Mouse (Mus musculus) hindbrain, embryonic 13.5 days (tissue): ENCODE measurements at regions not wholly inside any gene's neighbourhood (a gene's known extent, or its start where the extent isn't known, plus 50 kb on each side); places are given as distances from the start of the nearest gene placed in this dataset.
A peak's percentile ranks its signal among the peaks of the same experiment; 100 is the strongest.

Source experiments
- ATAC-seq: fragments of 200-750 bp; cut with Nextera tagmentation; 2 replicates; pipeline ENCODE4 v1.8.0; 2017; ENCODE audit warnings: moderate TSS enrichment; ENCODE audit not compliant: low FRiP score
- H3K27ac ChIP-seq: fragments of 300-500 bp; sonication (generic); 2 replicates; pipeline ENCODE4 v1.5.1; 2015; ENCODE audit warnings: inconsistent platforms, mild to moderate bottlenecking, moderate library complexity
- H3K27me3 ChIP-seq: fragments of 300-500 bp; sonication (generic); 2 replicates; pipeline ENCODE4 v1.6.1; 2015; ENCODE audit warnings: mild to moderate bottlenecking, inconsistent platforms
- H3K36me3 ChIP-seq: fragments of 300-500 bp; sonication (generic); 2 replicates; pipeline ENCODE4 v1.6.1; 2015; ENCODE audit warnings: mild to moderate bottlenecking, inconsistent platforms
- H3K4me1 ChIP-seq: fragments of 300-500 bp; sonication (generic); replicated peaks from 2 replicates; pipeline ENCODE4 v1.6.1; 2015; ENCODE audit warnings: inconsistent platforms
- H3K4me2 ChIP-seq: fragments of 300-500 bp; sonication (generic); 2 replicates; pipeline ENCODE4 v1.6.1; 2015; ENCODE audit warnings: inconsistent platforms, mild to moderate bottlenecking, moderate library complexity
- H3K4me3 ChIP-seq: fragments of 300-500 bp; sonication (generic); 2 replicates; pipeline ENCODE4 v1.5.1; 2015; ENCODE audit warnings: mild to moderate bottlenecking, inconsistent platforms
- H3K9ac ChIP-seq: fragments of 300-500 bp; sonication (generic); 2 replicates; pipeline ENCODE4 v1.6.1; 2015; ENCODE audit warnings: mild to moderate bottlenecking, inconsistent platforms
- H3K9me3 ChIP-seq: fragments of 300-500 bp; sonication (generic); 2 replicates; pipeline ENCODE4 v1.6.1; 2016; ENCODE audit warnings: inconsistent platforms
- WGBS: fragments of 180-500 bp; shearing (Covaris S2); methylation state at CpG from one replicate; pipeline ENCODE4 v1.1.7; 2015; 5-methylcytosine and 5-hydroxymethylcytosine counted together

- Histone ChIP-seq H3K27me3 (no peaks in the 10 kb centered on the region), H3K4me3 (no peak overlapping the region), H3K9ac (no peak overlapping the region), H3K36me3 (no peaks in the 10 kb centered on the region), H3K4me2 (no peak overlapping the region), H3K9me3 (no peaks in the 10 kb centered on the region), H3K27ac (no peak overlapping the region), H3K4me1 (no peaks in the 10 kb centered on the region; the same call in 1 of the 2 replicates)
- no peak for ATAC-seq
- 90% methylated on average over 4 of the region's 4 CpGs for WGBS
Measured at GRCm38 (mm10) chr6:135473146-135473545, 110.8 kb downstream of the Emp1 start.

- no peaks in the 10 kb centered on the region for H3K9me3 ChIP-seq
- H3K36me3 ChIP-seq, result no peaks in the 10 kb centered on the region
- ATAC-seq, result no peak
- no peaks in the 10 kb centered on the region for H3K27me3 ChIP-seq
- no peak overlapping the region for H3K4me3 ChIP-seq
- H3K9ac ChIP-seq, result no peak overlapping the region
- no peak overlapping the region for H3K4me2 ChIP-seq
- no peaks in the 10 kb centered on the region for H3K4me1 ChIP-seq
- H3K27ac ChIP-seq, result no peak overlapping the region
- WGBS, result 53% methylated on average over 2 of the region's 2 CpGs
Measured at GRCm38 (mm10) chr6:135488795-135489194, 126.5 kb downstream of the Emp1 start.

- H3K27ac ChIP-seq, result no peak overlapping the region
Measured at GRCm38 (mm10) chr6:135493983-135494382, 131.6 kb downstream of the Emp1 start.

GRCm38 (mm10) chr6:135495841-135496240, 133.5 kb downstream of the Emp1 start:
- H3K27ac ChIP-seq, result no peak overlapping the region
- no peaks in the 10 kb centered on the region for H3K36me3 ChIP-seq
- ATAC-seq, result no peak
- no peaks in the 10 kb centered on the region for H3K27me3 ChIP-seq
- WGBS, result 66% methylated on average over 2 of the region's 2 CpGs
- H3K9ac ChIP-seq, result no peak overlapping the region
- H3K9me3 ChIP-seq, result no peaks in the 10 kb centered on the region
- H3K4me3 ChIP-seq, result no peak overlapping the region
- H3K4me2 ChIP-seq, result no peak overlapping the region
- no peaks in the 10 kb centered on the region for H3K4me1 ChIP-seq

More at GRCm38 (mm10) chr6:135493983-135494382, 131.6 kb downstream of the Emp1 start:
- H3K27me3 ChIP-seq, result no peaks in the 10 kb centered on the region
- ATAC-seq, result no peak
- H3K9me3 ChIP-seq, result no peaks in the 10 kb centered on the region
- no peaks in the 10 kb centered on the region for H3K4me1 ChIP-seq
- H3K4me2 ChIP-seq, result no peak overlapping the region
- no peak overlapping the region for H3K9ac ChIP-seq
- WGBS, result 89% methylated on average over 1 of the region's 1 CpGs
- H3K4me3 ChIP-seq, result no peak overlapping the region
- no peaks in the 10 kb centered on the region for H3K36me3 ChIP-seq

- no peak overlapping the region for H3K4me2 ChIP-seq
- no peaks in the 10 kb centered on the region for H3K4me1 ChIP-seq
- WGBS, result 91% methylated on average over 6 of the region's 6 CpGs
- ATAC-seq, result no peak
- no peak overlapping the region for H3K27ac ChIP-seq
- H3K9me3 ChIP-seq, result no peaks in the 10 kb centered on the region
- no peaks in the 10 kb centered on the region for H3K36me3 ChIP-seq
- H3K4me3 ChIP-seq, result no peak overlapping the region
- no peaks in the 10 kb centered on the region for H3K27me3 ChIP-seq
- no peak overlapping the region for H3K9ac ChIP-seq
Measured at GRCm38 (mm10) chr6:135498592-135498991, 136.2 kb downstream of the Emp1 start.

- Histone ChIP-seq H3K27ac (no peak overlapping the region), H3K4me1 (no peaks in the 10 kb centered on the region), H3K9me3 (no peaks in the 10 kb centered on the region), H3K4me3 (no peak overlapping the region), H3K27me3 (no peaks in the 10 kb centered on the region), H3K4me2 (no peak overlapping the region), H3K9ac (no peak overlapping the region), H3K36me3 (no peaks in the 10 kb centered on the region)
- WGBS, result 79% methylated on average over 3 of the region's 3 CpGs
- no peak for ATAC-seq
Measured at GRCm38 (mm10) chr6:135500381-135500780, 138.0 kb downstream of the Emp1 start.

- no peak overlapping the region for H3K4me3 ChIP-seq
- WGBS, result 82% methylated on average over 6 of the region's 6 CpGs
Measured at GRCm38 (mm10) chr6:135501791-135502190, 139.4 kb downstream of the Emp1 start.

GRCm38 (mm10) chr6:135502405-135502804, 140.1 kb downstream of the Emp1 start:
- Histone ChIP-seq H3K9me3 (no peaks in the 10 kb centered on the region), H3K9ac (no peak overlapping the region), H3K4me1 (no peaks in the 10 kb centered on the region), H3K4me3 (no peak overlapping the region), H3K27me3 (no peaks in the 10 kb centered on the region), H3K4me2 (no peak overlapping the region), H3K36me3 (no peaks in the 10 kb centered on the region), H3K27ac (no peak overlapping the region)
- ATAC-seq, result no peak
- WGBS, result 80% methylated on average over 8 of the region's 8 CpGs

More at GRCm38 (mm10) chr6:135501791-135502190, 139.4 kb downstream of the Emp1 start:
- Histone ChIP-seq H3K36me3 (no peaks in the 10 kb centered on the region), H3K9me3 (no peaks in the 10 kb centered on the region), H3K4me2 (no peak overlapping the region), H3K27me3 (no peaks in the 10 kb centered on the region), H3K4me1 (no peaks in the 10 kb centered on the region), H3K9ac (no peak overlapping the region), H3K27ac (no peak overlapping the region)
- no peak for ATAC-seq

- Histone ChIP-seq H3K4me3 (no peak overlapping the region), H3K27ac (no peak overlapping the region), H3K27me3 (peaks cover 2% of the 10 kb centered on the region; the same call in 1 of the 2 replicates), H3K4me1 (peaks cover 6% of the 10 kb centered on the region; the same call in 1 of the 2 replicates), H3K36me3 (no peaks in the 10 kb centered on the region), H3K9me3 (no peaks in the 10 kb centered on the region), H3K9ac (no peak overlapping the region), H3K4me2 (no peak overlapping the region)
- no peak for ATAC-seq
- WGBS, result 57% methylated on average over 4 of the region's 4 CpGs
Measured at GRCm38 (mm10) chr6:135518710-135519437, 156.5 kb downstream of the Emp1 start.

- Histone ChIP-seq H3K36me3 (no peaks in the 10 kb centered on the region), H3K9me3 (no peaks in the 10 kb centered on the region), H3K27me3 (peaks cover 2% of the 10 kb centered on the region; the same call in 1 of the 2 replicates), H3K4me2 (no peak overlapping the region), H3K4me1 (peaks cover 6% of the 10 kb centered on the region; the same call in 1 of the 2 replicates), H3K27ac (no peak overlapping the region), H3K9ac (no peak overlapping the region), H3K4me3 (no peak overlapping the region)
- WGBS, result 55% methylated on average over 2 of the region's 2 CpGs
- ATAC-seq, result no peak
Measured at GRCm38 (mm10) chr6:135519438-135519803, 157.1 kb downstream of the Emp1 start.

GRCm38 (mm10) chr6:135520868-135521267, 158.5 kb downstream of the Emp1 start:
- H3K27me3 ChIP-seq, result peaks cover 2% of the 10 kb centered on the region; the same call in 1 of the 2 replicates
- no peaks in the 10 kb centered on the region for H3K9me3 ChIP-seq
- no peak overlapping the region for H3K4me2 ChIP-seq
- 67% methylated on average over 2 of the region's 2 CpGs for WGBS
- no peak for ATAC-seq
- no peak overlapping the region for H3K27ac ChIP-seq
- no peak overlapping the region for H3K4me3 ChIP-seq
- H3K36me3 ChIP-seq, result no peaks in the 10 kb centered on the region
- peaks cover 13% of the 10 kb centered on the region for H3K4me1 ChIP-seq
- H3K9ac ChIP-seq, result no peak overlapping the region

GRCm38 (mm10) chr6:135524886-135525285, 162.5 kb downstream of the Emp1 start:
- Histone ChIP-seq H3K4me3 (no peak overlapping the region), H3K4me1 (peaks cover 16% of the 10 kb centered on the region), H3K9me3 (no peaks in the 10 kb centered on the region), H3K27me3 (peaks cover 2% of the 10 kb centered on the region; the same call in 1 of the 2 replicates), H3K36me3 (no peaks in the 10 kb centered on the region), H3K27ac (no peak overlapping the region), H3K4me2 (no peak overlapping the region), H3K9ac (no peak overlapping the region)
- no peak for ATAC-seq
- WGBS, result 73% methylated on average over 5 of the region's 5 CpGs

- no peak overlapping the region for H3K4me3 ChIP-seq
- WGBS, result 31% methylated on average over 5 of the region's 5 CpGs
- ATAC-seq, result peak; percentile 91
- peaks cover 2% of the 10 kb centered on the region; the same call in 1 of the 2 replicates for H3K27me3 ChIP-seq
- H3K9me3 ChIP-seq, result no peaks in the 10 kb centered on the region
- no peak overlapping the region for H3K27ac ChIP-seq
- peak overlapping the region; percentile 18 for H3K4me2 ChIP-seq
- H3K36me3 ChIP-seq, result no peaks in the 10 kb centered on the region
- H3K4me1 ChIP-seq, result peaks cover 16% of the 10 kb centered on the region
- H3K9ac ChIP-seq, result no peak overlapping the region
Measured at GRCm38 (mm10) chr6:135525841-135526327, 163.5 kb downstream of the Emp1 start.
